In the genomic region with DNA sequence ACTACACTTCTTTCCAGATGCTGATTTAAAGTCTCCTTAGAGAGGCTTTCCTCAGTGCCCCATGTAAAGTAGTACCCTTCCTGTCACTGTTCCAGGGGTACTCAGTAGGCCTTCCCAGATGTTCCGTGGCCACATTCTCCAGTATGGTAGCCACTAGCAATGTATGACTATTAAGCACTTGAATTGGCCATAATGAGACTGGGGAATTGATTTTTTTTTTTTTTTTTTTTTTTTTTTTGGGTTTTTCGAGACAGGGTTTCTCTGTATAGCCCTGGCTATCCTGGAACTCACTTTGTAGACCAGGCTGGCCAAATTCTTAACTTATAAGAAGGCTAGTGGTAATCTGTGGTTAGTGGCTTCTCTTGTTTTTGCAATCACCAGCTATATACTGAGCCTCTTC, we compare ENCODE assay signal across 28 mouse cellular contexts. TPM values are rescaled to one million over a fixed set of nuclear protein-coding genes. Genes with fewer than 3 reads are reported as not detected.
DNase-seq lines count a peak whose midpoint lies in the region; ATAC-seq and TF ChIP-seq lines count a peak whose summit lies in the region.
"Had no signal": no experiment of that assay in that cellular context is flagged by ENCODE, and none has a peak within 500 bp of the region (broad histone marks: within the 10 kb centered on the region; RNA-seq: fewer than 3 reads in every experiment).

No protein-coding gene starts in this region.

- no peak for DNase-seq in heart, postnatal 14 days
- no peak for DNase-seq in lung, postnatal 0 days (ENCODE audit: low spot score)
- no peak for DNase-seq in lung, postnatal 25 days (ENCODE audit: low spot score)
- no peak for DNase-seq in liver, embryonic 13.5 days
- no peak for DNase-seq in stomach, postnatal 0 days (ENCODE audit: low spot score)
- DNase-seq in layer of hippocampus, postnatal 25 days (ENCODE audit: extremely low spot score in 1 of 2, low spot score in 1 of 2): no peak
- no peak for DNase-seq in urinary bladder, postnatal 36 days (ENCODE audit: low spot score in 2 of 2)
- DNase-seq: adrenal gland, adult 8-10 months; cerebellum, adult 8-10 months; gastrocnemius, postnatal 14 days; kidney, adult 9 months; kidney, postnatal 25 days; layer of hippocampus, adult 9-11 months; right cerebral cortex, postnatal 4 days; thymus, postnatal 14 days had no signal

- peak overlapping the region; percentile 44; the same call in 1 of the 2 replicates for H3K4me2 ChIP-seq in heart, embryonic 13.5 days
- H3K4me2 ChIP-seq in lung, postnatal 0 days (replicated peaks; ENCODE audit: low read depth, low read length): no peak overlapping the region
- H3K4me2 ChIP-seq in liver, embryonic 13.5 days: peak overlapping the region; percentile 56
- no peak overlapping the region for H3K4me2 ChIP-seq in stomach, postnatal 0 days (replicated peaks; ENCODE audit: low read depth)
- H3K4me2 ChIP-seq: forebrain, embryonic 13.5 days; midbrain, embryonic 11.5 days had no signal

- peaks cover 82% of the 10 kb centered on the region for H3K4me1 ChIP-seq in heart, embryonic 13.5 days
- peaks cover 4% of the 10 kb centered on the region; the same call in 1 of the 2 replicates for H3K4me1 ChIP-seq in lung, postnatal 0 days (ENCODE audit: insufficient read depth, low read depth, low read length)
- H3K4me1 ChIP-seq in liver, embryonic 13.5 days (replicated peaks): peaks cover 74% of the 10 kb centered on the region
- no peaks in the 10 kb centered on the region for H3K4me1 ChIP-seq in stomach, postnatal 0 days (replicated peaks; ENCODE audit: control insufficient read depth, insufficient read depth)

- no peaks in the 10 kb centered on the region for H3K9me3 ChIP-seq in heart, embryonic 13.5 days
- no peaks in the 10 kb centered on the region for H3K9me3 ChIP-seq in lung, postnatal 0 days (ENCODE audit: low read length)
- H3K9me3 ChIP-seq in liver, embryonic 13.5 days (replicated peaks): no peaks in the 10 kb centered on the region
- no peaks in the 10 kb centered on the region for H3K9me3 ChIP-seq in stomach, postnatal 0 days (ENCODE audit: control insufficient read depth, low read length)
- H3K9me3 ChIP-seq: embryonic facial prominence, embryonic 10.5 days; forebrain, embryonic 13.5 days had no signal

- no peak for TF ChIP-seq CTCF in lung, postnatal 0 days (IDR thresholded peaks at IDR 0.05)
- no peak for TF ChIP-seq CTCF in stomach, postnatal 0 days (IDR thresholded peaks at IDR 0.05; ENCODE audit: low read depth)

- no peak for ATAC-seq in heart, embryonic 13.5 days (ENCODE audit: extremely low read depth, insufficient number of reproducible peaks, low FRiP score, low TSS enrichment)
- no peak for ATAC-seq in lung, postnatal 0 days
- ATAC-seq in liver, embryonic 13.5 days (ENCODE audit: low read depth): no peak
- no peak for ATAC-seq in stomach, postnatal 0 days (ENCODE audit: low FRiP score, low TSS enrichment)
- ATAC-seq: forebrain, embryonic 13.5 days; Patski had no signal

- no peaks in the 10 kb centered on the region for H3K27me3 ChIP-seq in heart, embryonic 13.5 days (replicated peaks)
- H3K27me3 ChIP-seq in lung, postnatal 0 days (replicated peaks; ENCODE audit: insufficient read depth, low read length): no peaks in the 10 kb centered on the region
- H3K27me3 ChIP-seq in liver, embryonic 13.5 days: no peaks in the 10 kb centered on the region
- no peaks in the 10 kb centered on the region for H3K27me3 ChIP-seq in stomach, postnatal 0 days (ENCODE audit: control insufficient read depth, insufficient read depth, low read length)
- H3K27me3 ChIP-seq: forebrain, embryonic 13.5 days; Patski had no signal

- peak overlapping the region; percentile 89 for H3K27ac ChIP-seq in heart, embryonic 13.5 days (replicated peaks)
- H3K27ac ChIP-seq in lung, postnatal 0 days (ENCODE audit: low read length): peak overlapping the region; percentile 39
- peak overlapping the region; percentile 85 for H3K27ac ChIP-seq in liver, embryonic 13.5 days
- H3K27ac ChIP-seq in stomach, postnatal 0 days (replicated peaks): peak overlapping the region; percentile 58
- H3K27ac ChIP-seq: embryonic facial prominence, embryonic 10.5 days; forebrain, embryonic 13.5 days had no signal

- 88% methylated on average over 2 of the region's 2 CpGs for WGBS in heart, embryonic 13.5 days
- 86% methylated on average over 2 of the region's 2 CpGs for WGBS in lung, postnatal 0 days
- 71% methylated on average over 2 of the region's 2 CpGs for WGBS in liver, embryonic 13.5 days (ENCODE audit: insufficient replicate concordance)
- WGBS in stomach, postnatal 0 days: 96% methylated on average over 1 of the region's 2 CpGs

- 0 out of 2 replicates have a peak overlapping the region, but pooled peaks have one; percentile 40 for H3K9ac ChIP-seq in heart, embryonic 13.5 days
- no peak overlapping the region for H3K9ac ChIP-seq in lung, postnatal 0 days (replicated peaks; ENCODE audit: low read depth)
- H3K9ac ChIP-seq in liver, embryonic 13.5 days: peak overlapping the region; percentile 61
- no peak overlapping the region for H3K9ac ChIP-seq in stomach, postnatal 0 days (ENCODE audit: low read length)
- H3K9ac ChIP-seq: forebrain, embryonic 13.5 days had no signal

- TF ChIP-seq EP300 in lung, postnatal 0 days (IDR thresholded peaks at IDR 0.05): no peak
- TF ChIP-seq EP300 in stomach, postnatal 0 days (optimal IDR thresholded peaks at IDR 0.05): no peak

- H3K36me3 ChIP-seq in heart, embryonic 13.5 days: peaks cover 44% of the 10 kb centered on the region
- H3K36me3 ChIP-seq in lung, postnatal 0 days (ENCODE audit: insufficient read depth, low read length): no peaks in the 10 kb centered on the region
- H3K36me3 ChIP-seq in liver, embryonic 13.5 days: peaks cover 44% of the 10 kb centered on the region
- H3K36me3 ChIP-seq in stomach, postnatal 0 days (ENCODE audit: control insufficient read depth, insufficient read depth, low read length): peaks cover 4% of the 10 kb centered on the region; the same call in 1 of the 2 replicates

- intact Hi-C loops in heart, postnatal 14 days (cut with DNase I): no loop called here

- 0 out of 2 replicates have a peak overlapping the region, but pooled peaks have one; percentile 13 for H3K4me3 ChIP-seq in heart, embryonic 13.5 days
- no peak overlapping the region for H3K4me3 ChIP-seq in lung, postnatal 0 days (ENCODE audit: low read depth, low read length)
- peak overlapping the region; percentile 20 for H3K4me3 ChIP-seq in liver, embryonic 13.5 days (replicated peaks)
- H3K4me3 ChIP-seq in stomach, postnatal 0 days (ENCODE audit: low read depth, low read length): no peak overlapping the region
- H3K4me3 ChIP-seq: embryonic facial prominence, embryonic 10.5 days; forebrain, embryonic 13.5 days had no signal

RNA-seq across cellular contexts. Expression of a gene that starts 3.0 kb away (rescaled TPM):
- 5.1 and 5.7 TPM in 2 replicates for polyA plus RNA-seq in heart, embryonic 13.5 days (2015; fragmentation: Nextera tagmentation; extraction: Ambion mirVana)
- 1 to 10 TPM in 1 of 2 experiments, not detected in 1; 1.2 TPM for total RNA-seq in heart, postnatal 14 days (2021)
- not detected in 2 replicates for polyA plus RNA-seq in lung, postnatal 0 days (2015; fragmentation: Nextera tagmentation; extraction: Ambion mirVana)
- polyA plus RNA-seq in liver, embryonic 13.5 days (2015; fragmentation: Nextera tagmentation; extraction: Ambion mirVana): not detected in 2 replicates
- not detected in 2 replicates for polyA plus RNA-seq in stomach, postnatal 0 days (2015; fragmentation: Nextera tagmentation; extraction: Ambion mirVana)
- under 1 TPM in 1 of 2 experiments, not detected in 1; 0.94 TPM for total RNA-seq in layer of hippocampus, postnatal 25 days (2021)
- total RNA-seq: common myeloid progenitor, adult 5-6 weeks; gastrocnemius, postnatal 14 days; monocyte, adult 5-6 weeks had no signal
- polyA plus RNA-seq: C2C12; embryonic facial prominence, embryonic 10.5 days; forebrain, embryonic 13.5 days; hindbrain, embryonic 11.5 days; limb, embryonic 11.5 days; lung, adult 2 months; midbrain, embryonic 11.5 days; neural tube, embryonic 11.5 days; Patski; testis, adult 2 months had no signal

RNA-seq across cellular contexts. Expression of a gene that starts 3.1 kb away (rescaled TPM):
- 237 and 277 TPM in 2 replicates for polyA plus RNA-seq in heart, embryonic 13.5 days (2015; fragmentation: Nextera tagmentation; extraction: Ambion mirVana)
- total RNA-seq in heart, postnatal 14 days (2021): 100 to 1,000 TPM; 227 to 256 TPM
- polyA plus RNA-seq in lung, postnatal 0 days (2015; fragmentation: Nextera tagmentation; extraction: Ambion mirVana): 205 and 218 TPM in 2 replicates
- 331 and 350 TPM in 2 replicates for polyA plus RNA-seq in liver, embryonic 13.5 days (2015; fragmentation: Nextera tagmentation; extraction: Ambion mirVana)
- polyA plus RNA-seq in stomach, postnatal 0 days (2015; fragmentation: Nextera tagmentation; extraction: Ambion mirVana): 301 and 327 TPM in 2 replicates
- total RNA-seq in layer of hippocampus, postnatal 25 days (2021): 100 to 1,000 TPM; 117 to 135 TPM

RNA-seq across cellular contexts. Expression of a gene that starts 7.9 kb away (rescaled TPM):
- 0.16 TPM in 1 of 2 replicates, not detected in the other for polyA plus RNA-seq in heart, embryonic 13.5 days (2015; fragmentation: Nextera tagmentation; extraction: Ambion mirVana)
- under 1 TPM; 0.10 TPM for total RNA-seq in heart, postnatal 14 days (2021)
- polyA plus RNA-seq in lung, postnatal 0 days (2015; fragmentation: Nextera tagmentation; extraction: Ambion mirVana): 2.6 and 3.7 TPM in 2 replicates
- 0.05 TPM in 1 of 2 replicates, not detected in the other for polyA plus RNA-seq in liver, embryonic 13.5 days (2015; fragmentation: Nextera tagmentation; extraction: Ambion mirVana)
- polyA plus RNA-seq in stomach, postnatal 0 days (2015; fragmentation: Nextera tagmentation; extraction: Ambion mirVana): 0.27 and 0.44 TPM in 2 replicates
- total RNA-seq in layer of hippocampus, postnatal 25 days (2021): 1 to 10 TPM; 1.0 to 1.4 TPM
- total RNA-seq: common myeloid progenitor, adult 5-6 weeks; gastrocnemius, postnatal 14 days; monocyte, adult 5-6 weeks had no signal

RNA-seq across cellular contexts. Expression of a gene that starts 12.1 kb away (rescaled TPM):
- polyA plus RNA-seq in heart, embryonic 13.5 days (2015; fragmentation: Nextera tagmentation; extraction: Ambion mirVana): 298 and 317 TPM in 2 replicates
- 100 to 1,000 TPM; 542 to 580 TPM for total RNA-seq in heart, postnatal 14 days (2021)
- 4.7 and 6.5 TPM in 2 replicates for polyA plus RNA-seq in lung, postnatal 0 days (2015; fragmentation: Nextera tagmentation; extraction: Ambion mirVana)
- 22.3 and 24.2 TPM in 2 replicates for polyA plus RNA-seq in liver, embryonic 13.5 days (2015; fragmentation: Nextera tagmentation; extraction: Ambion mirVana)
- 10.4 and 11.5 TPM in 2 replicates for polyA plus RNA-seq in stomach, postnatal 0 days (2015; fragmentation: Nextera tagmentation; extraction: Ambion mirVana)
- total RNA-seq in layer of hippocampus, postnatal 25 days (2021): under 1 TPM; 0.52 to 0.85 TPM
- total RNA-seq: monocyte, adult 5-6 weeks had no signal

RNA-seq across cellular contexts. Expression of a gene that starts 55.3 kb away (rescaled TPM):
- polyA plus RNA-seq in heart, embryonic 13.5 days (2015; fragmentation: Nextera tagmentation; extraction: Ambion mirVana): 0.13 TPM in 1 of 2 replicates, not detected in the other
- total RNA-seq in heart, postnatal 14 days (2021): not detected
- polyA plus RNA-seq in lung, postnatal 0 days (2015; fragmentation: Nextera tagmentation; extraction: Ambion mirVana): 0.05 and 0.10 TPM in 2 replicates
- polyA plus RNA-seq in liver, embryonic 13.5 days (2015; fragmentation: Nextera tagmentation; extraction: Ambion mirVana): 2.6 and 2.8 TPM in 2 replicates
- 10.6 and 13.6 TPM in 2 replicates for polyA plus RNA-seq in stomach, postnatal 0 days (2015; fragmentation: Nextera tagmentation; extraction: Ambion mirVana)
- total RNA-seq in layer of hippocampus, postnatal 25 days (2021): not detected
- total RNA-seq: common myeloid progenitor, adult 5-6 weeks; gastrocnemius, postnatal 14 days; monocyte, adult 5-6 weeks had no signal
- polyA plus RNA-seq: C2C12; embryonic facial prominence, embryonic 10.5 days; forebrain, embryonic 13.5 days; hindbrain, embryonic 11.5 days; limb, embryonic 11.5 days; midbrain, embryonic 11.5 days; neural tube, embryonic 11.5 days had no signal

Comparison
In these comparisons a context has a peak if more than half of its experiments do, and no peak if none do; other contexts are left out.
1. H3K27ac ChIP-seq: peak in every context shown above with its lines; median percentile 89 in heart, embryonic 13.5 days; 85 in liver, embryonic 13.5 days; 58 in stomach, postnatal 0 days; 39 in lung, postnatal 0 days.
2. H3K4me2 ChIP-seq: peak in heart, embryonic 13.5 days (single experiment) and liver, embryonic 13.5 days (single experiment); none in lung, postnatal 0 days (single experiment) and stomach, postnatal 0 days (single experiment).
3. H3K4me3 ChIP-seq: peak in heart, embryonic 13.5 days (single experiment) and liver, embryonic 13.5 days (single experiment); none in lung, postnatal 0 days (single experiment) and stomach, postnatal 0 days (single experiment).
4. H3K9ac ChIP-seq: peak in heart, embryonic 13.5 days (single experiment) and liver, embryonic 13.5 days (single experiment); none in lung, postnatal 0 days (single experiment) and stomach, postnatal 0 days (single experiment).